Comparison of ENCODE assay signal across 9 mouse cellular contexts in genomic region chr11:121017703-121018102, GRCm38 (mm10). TPM values are rescaled to one million over a fixed set of nuclear protein-coding genes. Genes with fewer than 3 reads are reported as not detected.
DNase-seq lines count a peak whose midpoint lies in the region; ATAC-seq lines count a peak whose summit lies in the region.
"Had no signal": no experiment of that assay in that cellular context is flagged by ENCODE, and none has a peak within 500 bp of the region (broad histone marks: within the 10 kb centered on the region; RNA-seq: fewer than 3 reads in every experiment).

No protein-coding gene starts in this region.

- H3K9me3 ChIP-seq in hindbrain, embryonic 14.5 days (ENCODE audit: control insufficient read depth, low read length): no peaks in the 10 kb centered on the region
- H3K9me3 ChIP-seq: megakaryocyte, embryonic 14.5 days had no signal

- DNase-seq in R1 (ENCODE audit: low read depth, low spot score): peak; percentile 52
- peak; percentile 30 for DNase-seq in cerebellum, adult 8-10 months
- DNase-seq in hindbrain, embryonic 14.5 days (ENCODE audit: low spot score): peak; percentile 71
- peak; percentile 38 for DNase-seq in left cerebral cortex, adult 11 months (ENCODE audit: low spot score)
- DNase-seq in lung, postnatal 36 days: peak; percentile 79
- peak; percentile 60 for DNase-seq in right cerebral cortex, adult 18-20 months
- DNase-seq in urinary bladder, postnatal 4 days (ENCODE audit: low spot score in 2 of 2): peak; percentile 49 to 68

- peak; percentile 55; the same call in 1 of the 2 replicates for ATAC-seq in frontal cortex, adult (ENCODE audit: low TSS enrichment)
- peak; percentile 48; the same call in 1 of the 2 replicates for ATAC-seq in hindbrain, embryonic 14.5 days (ENCODE audit: low FRiP score)

- no peak overlapping the region for H3K27ac ChIP-seq in hindbrain, embryonic 14.5 days

- WGBS in hindbrain, embryonic 14.5 days: 44% methylated on average over 3 of the region's 3 CpGs

- no peak overlapping the region for H3K4me3 ChIP-seq in hindbrain, embryonic 14.5 days (replicated peaks; ENCODE audit: low read length)
- H3K4me3 ChIP-seq: megakaryocyte, embryonic 14.5 days had no signal

- H3K27me3 ChIP-seq in hindbrain, embryonic 14.5 days (ENCODE audit: control insufficient read depth, insufficient read depth, low read length): no peaks in the 10 kb centered on the region

- H3K4me2 ChIP-seq in hindbrain, embryonic 14.5 days (replicated peaks): no peak overlapping the region

- H3K4me1 ChIP-seq in hindbrain, embryonic 14.5 days (replicated peaks; ENCODE audit: control insufficient read depth, insufficient read depth, low read length): no peaks in the 10 kb centered on the region

- H3K36me3 ChIP-seq in hindbrain, embryonic 14.5 days (replicated peaks; ENCODE audit: control insufficient read depth, insufficient read depth): no peaks in the 10 kb centered on the region

- H3K9ac ChIP-seq in hindbrain, embryonic 14.5 days: no peak overlapping the region

RNA-seq across cellular contexts. Expression of gene Cd7, which starts 21.5 kb away (rescaled TPM):
- 0.24 TPM in 1 of 2 replicates, not detected in the other for polyA plus RNA-seq in hindbrain, embryonic 14.5 days (2014; fragmentation: Nextera tagmentation; extraction: Ambion mirVana)

RNA-seq across cellular contexts. Expression of gene Csnk1d, which starts 26.6 kb away (rescaled TPM):
- polyA plus RNA-seq in hindbrain, embryonic 14.5 days (2014; fragmentation: Nextera tagmentation; extraction: Ambion mirVana): 73.3 and 77.4 TPM in 2 replicates

RNA-seq across cellular contexts. Expression of gene Sectm1b, which starts 45.7 kb away (rescaled TPM):
- not detected in 2 replicates for polyA plus RNA-seq in hindbrain, embryonic 14.5 days (2014; fragmentation: Nextera tagmentation; extraction: Ambion mirVana)
